Mouse (Mus musculus): Measurements from ENCODE around the gene Ttyh2. TPM values are rescaled to one million over a fixed set of nuclear protein-coding genes. Genes with fewer than 3 reads are reported as not detected.

Ttyh2 gene
- total RNA-seq, 2 experiments from 2014 or later: 15.7 to 17.4 TPM

- DNase-seq: no peak
- intact Hi-C loops (cut with DNase I): no loop called here
- H3K4me3 ChIP-seq: no peak overlapping the region
- H3K27ac ChIP-seq: no peak overlapping the region
- no peak for TF ChIP-seq CTCF (IDR thresholded peaks at IDR 0.05)
Observed at GRCm38 (mm10) chr11:114642184-114642583, 33.0 kb upstream of the Ttyh2 start.

- Histone ChIP-seq H3K4me3 (no peak overlapping the region), H3K27ac (no peak overlapping the region)
- intact Hi-C loops (cut with DNase I): no loop called here
- no peak for TF ChIP-seq CTCF (IDR thresholded peaks at IDR 0.05)
- DNase-seq: no peak
Observed at GRCm38 (mm10) chr11:114642926-114643325, 32.3 kb upstream of the Ttyh2 start.

DNA sequence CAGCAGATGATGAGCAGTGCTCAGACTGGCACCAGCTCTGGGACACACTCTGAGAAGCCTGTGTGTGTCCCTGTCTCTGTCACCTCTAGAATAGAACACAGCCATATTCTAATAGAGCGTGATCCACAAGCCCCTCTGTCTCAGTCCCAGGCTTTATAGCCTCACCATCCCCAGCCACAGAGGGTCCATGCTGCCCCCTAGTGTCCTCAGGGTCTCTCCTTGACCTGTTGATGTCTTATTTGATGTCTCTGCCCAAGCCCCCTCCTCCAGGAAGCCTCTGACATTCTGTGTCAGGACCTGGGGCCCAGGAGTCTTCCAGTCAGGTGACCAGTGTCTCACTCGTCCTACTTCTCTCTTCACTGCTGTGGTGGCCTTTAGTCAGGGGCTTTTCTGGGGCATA is 31.1 kb upstream of the Ttyh2 start:
- no peak overlapping the region for H3K27ac ChIP-seq
- no peak for TF ChIP-seq CTCF (IDR thresholded peaks at IDR 0.05)
- intact Hi-C loops (cut with DNase I): no loop called here
- no peak overlapping the region for H3K4me3 ChIP-seq
- no peak for DNase-seq

DNA sequence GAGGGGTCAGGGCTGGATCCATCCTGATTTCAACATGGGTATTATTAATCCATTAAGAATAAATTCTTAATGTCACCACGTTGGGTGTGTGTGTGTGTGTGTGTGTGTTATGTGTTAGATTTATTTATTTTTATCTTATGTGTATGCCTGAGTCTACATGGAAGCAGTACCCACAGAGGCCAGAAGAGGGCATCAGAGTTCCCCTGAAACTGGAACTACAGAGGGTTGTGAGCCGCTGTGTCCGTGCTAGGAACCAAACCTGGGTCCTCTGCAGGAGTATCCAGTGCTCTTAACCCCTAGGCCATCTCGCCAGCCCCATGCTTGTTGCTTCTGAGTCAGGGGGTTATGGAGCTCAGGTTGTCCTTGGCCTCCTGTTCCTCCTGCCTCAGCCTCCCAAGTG is 25.7 kb upstream of the Ttyh2 start:
- no peak for DNase-seq
- intact Hi-C loops (cut with DNase I): no loop called here
- no peak overlapping the region for H3K27ac ChIP-seq
- peak; percentile 25; the same call in 1 of the 2 replicates for TF ChIP-seq CTCF (IDR thresholded peaks at IDR 0.05)
- H3K4me3 ChIP-seq: no peak overlapping the region

GRCm38 (mm10) chr11:114652531-114652930 is 22.7 kb upstream of the Ttyh2 start:
- TF ChIP-seq CTCF (IDR thresholded peaks at IDR 0.05): no peak
- intact Hi-C loops (cut with DNase I): no loop called here

GRCm38 (mm10) chr11:114653664-114654063 is 21.6 kb upstream of the Ttyh2 start:
- Histone ChIP-seq H3K27ac (no peak overlapping the region), H3K4me3 (no peak overlapping the region)
- no peak for TF ChIP-seq CTCF (IDR thresholded peaks at IDR 0.05)
- DNase-seq: no peak
- intact Hi-C loops (cut with DNase I): no loop called here

More at GRCm38 (mm10) chr11:114652531-114652930, 22.7 kb upstream of the Ttyh2 start:
- no peak overlapping the region for H3K4me3 ChIP-seq
- no peak overlapping the region for H3K27ac ChIP-seq
- DNase-seq: no peak

DNA sequence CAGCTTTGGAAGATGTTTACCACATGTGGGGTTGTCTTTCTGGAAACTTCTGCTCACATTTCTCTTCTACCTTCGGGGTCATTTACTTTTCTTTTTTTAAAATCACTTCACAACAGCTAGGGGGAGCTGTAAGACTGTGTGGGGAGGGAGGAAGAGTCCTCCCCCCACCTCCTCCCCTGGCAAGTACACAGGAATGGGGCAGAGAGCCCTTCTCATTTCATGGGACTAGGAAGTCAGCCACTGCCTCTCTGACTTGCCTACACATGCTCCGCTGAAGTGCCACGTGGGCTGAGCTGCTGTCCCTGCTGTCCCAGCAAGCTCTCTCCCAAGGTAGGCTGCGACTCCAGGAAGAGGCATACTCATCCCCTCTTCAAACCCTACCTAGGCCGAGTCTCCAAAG is 20.7 kb upstream of the Ttyh2 start:
- H3K4me3 ChIP-seq: peak overlapping the region; percentile 58
- intact Hi-C loops (cut with DNase I): no loop called here
- peak; percentile 73 for TF ChIP-seq CTCF (IDR thresholded peaks at IDR 0.05)
- DNase-seq: peak; percentile 85
- peak overlapping the region; percentile 86 for H3K27ac ChIP-seq

DNA sequence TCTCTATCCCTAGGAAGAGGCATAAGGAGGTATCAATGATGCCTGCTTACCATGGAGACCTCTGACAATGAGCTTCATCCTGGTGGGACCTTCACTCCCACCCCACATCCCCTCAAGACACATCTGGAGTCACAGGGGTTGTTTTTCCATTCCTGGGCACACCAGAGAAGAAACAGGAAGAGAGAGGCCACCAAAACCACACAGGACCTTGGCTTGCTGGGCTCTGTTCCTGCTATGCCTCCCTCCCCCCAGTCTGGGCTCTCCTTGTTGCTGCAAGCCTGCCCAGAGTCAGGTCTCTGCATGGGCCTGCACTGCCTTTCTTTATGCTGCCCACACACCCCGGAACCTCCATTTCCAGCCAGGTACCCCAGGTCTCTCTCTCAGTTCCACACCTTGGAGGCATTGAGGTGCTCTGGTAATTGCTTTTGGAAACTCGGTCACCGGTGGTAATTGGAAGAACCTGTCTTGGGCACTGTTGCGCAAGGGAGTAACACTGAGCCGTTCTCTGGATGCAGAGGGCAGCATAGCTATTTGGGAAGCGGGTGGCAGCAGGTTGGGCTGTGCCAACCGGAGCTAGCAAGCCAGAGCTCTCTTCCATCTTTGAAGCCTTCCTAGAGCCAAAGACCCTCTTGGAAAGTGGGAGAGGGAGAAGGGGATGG is 19.8 kb upstream of the Ttyh2 start:
- intact Hi-C loops (cut with DNase I): no loop called here
- Histone ChIP-seq H3K4me3 (peak overlapping the region; percentile 58), H3K27ac (peak overlapping the region; percentile 86)
- DNase-seq: peak; percentile 81
- TF ChIP-seq CTCF (IDR thresholded peaks at IDR 0.05): no peak

DNA sequence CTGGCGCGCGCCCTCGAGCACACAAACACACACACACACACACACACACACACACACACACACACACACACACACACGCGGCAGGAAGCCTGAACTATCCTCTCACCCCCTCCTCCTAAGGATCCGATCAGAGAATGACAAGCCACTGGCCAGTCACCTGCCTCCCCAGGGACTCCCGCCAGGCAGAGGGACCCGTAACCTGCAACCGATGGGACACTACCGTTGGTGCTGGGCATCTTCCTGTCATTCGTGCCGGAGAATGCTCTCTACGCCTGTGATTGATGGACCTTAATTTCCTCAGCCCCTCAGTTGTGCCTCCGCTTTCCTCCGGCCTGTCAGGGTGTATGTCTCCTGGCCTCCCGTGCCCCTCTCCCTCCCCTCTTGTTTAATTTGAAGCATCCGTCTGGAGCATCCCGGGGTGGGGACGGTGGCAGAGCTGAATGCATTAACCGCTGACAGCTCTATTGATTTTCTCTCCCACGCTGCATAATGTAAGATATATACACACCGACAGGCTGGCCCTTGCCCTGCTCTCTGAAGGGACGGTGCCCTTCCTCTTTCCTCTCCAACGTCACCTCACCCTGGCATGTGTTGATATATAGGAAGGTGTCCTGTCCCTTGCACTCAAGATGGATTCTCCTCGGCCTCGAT is 18.1 kb upstream of the Ttyh2 start:
- no peak overlapping the region for H3K4me3 ChIP-seq
- no peak for DNase-seq
- H3K27ac ChIP-seq: no peak overlapping the region
- intact Hi-C loops (cut with DNase I): no loop called here
- TF ChIP-seq CTCF (IDR thresholded peaks at IDR 0.05): no peak

DNA sequence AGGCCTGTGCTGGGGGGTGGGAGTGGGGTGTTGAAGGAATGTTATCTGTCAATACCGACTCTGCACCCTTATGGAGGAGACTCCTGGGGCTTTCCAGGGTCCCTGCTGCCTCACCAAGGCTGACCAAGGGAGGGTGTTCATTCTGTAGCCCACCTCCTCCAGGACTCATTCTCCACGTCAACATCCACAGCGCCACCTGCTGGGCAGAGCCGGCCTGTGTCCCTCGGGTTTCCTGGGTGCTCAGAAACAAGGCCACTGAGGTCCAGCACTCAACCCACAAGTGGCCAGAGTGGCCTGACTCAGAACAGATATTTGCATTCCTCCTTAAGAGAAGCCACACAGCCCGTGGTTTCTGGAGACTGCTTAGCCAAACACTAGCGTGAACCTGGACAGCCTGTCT is 17.5 kb upstream of the Ttyh2 start:
- H3K27ac ChIP-seq: no peak overlapping the region
- DNase-seq: peak; percentile 76
- H3K4me3 ChIP-seq: no peak overlapping the region
- peak; percentile 73 for TF ChIP-seq CTCF (IDR thresholded peaks at IDR 0.05)
- intact Hi-C loops (cut with DNase I): no loop called here

DNA sequence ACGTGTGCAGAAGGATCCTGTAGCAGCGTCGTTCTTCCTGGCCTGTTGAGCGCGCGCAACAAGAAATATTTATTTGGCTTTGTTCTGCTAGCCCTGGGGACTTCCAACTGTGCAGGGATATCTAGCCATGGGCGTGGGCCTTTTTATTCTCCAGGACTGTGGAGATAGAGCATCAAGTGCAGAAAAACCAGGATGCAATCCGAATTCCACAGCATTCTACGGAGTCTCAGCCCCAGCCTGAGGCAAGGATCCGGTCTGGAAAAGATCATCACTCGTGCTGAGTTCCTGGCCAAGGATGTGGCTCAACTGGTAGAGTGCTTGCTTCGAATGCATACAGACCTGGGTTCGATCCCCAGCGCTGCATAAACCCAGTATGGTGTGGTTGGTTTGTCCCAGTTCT is 13.1 kb upstream of the Ttyh2 start:
- DNase-seq: no peak
- H3K27ac ChIP-seq: no peak overlapping the region
- no peak overlapping the region for H3K4me3 ChIP-seq
- no peak for TF ChIP-seq CTCF (IDR thresholded peaks at IDR 0.05)
- intact Hi-C loops (cut with DNase I): no loop called here

DNA sequence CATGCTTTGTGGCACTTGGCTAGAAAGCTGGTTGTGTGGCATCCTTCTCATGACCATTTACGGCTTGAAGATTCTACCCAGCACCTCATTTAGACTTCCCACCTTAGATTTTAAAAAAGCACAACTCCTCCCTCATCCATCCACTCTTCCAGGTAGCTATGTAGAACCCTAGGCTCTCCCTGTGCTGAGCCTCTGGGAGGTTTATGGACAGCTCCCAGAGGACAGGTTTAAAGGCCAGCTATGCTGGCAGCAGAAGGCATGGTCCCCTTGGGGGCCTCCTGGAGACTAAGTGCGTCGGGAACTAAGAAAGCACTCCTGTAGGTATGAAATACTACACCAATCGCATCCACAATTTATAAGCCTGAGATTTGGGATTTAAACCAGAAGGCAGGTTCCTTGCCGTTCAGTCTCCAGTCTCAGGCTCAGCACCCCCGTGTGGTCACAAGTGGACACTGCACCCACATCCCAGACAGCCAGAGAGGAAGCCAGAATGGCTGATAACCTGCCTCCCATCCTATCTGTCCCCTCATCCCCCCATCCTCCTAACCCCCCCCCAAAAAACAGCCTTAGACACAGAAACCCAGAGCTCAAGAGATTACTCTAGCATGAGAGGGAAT is 12.4 kb upstream of the Ttyh2 start:
- Histone ChIP-seq H3K4me3 (no peak overlapping the region), H3K27ac (no peak overlapping the region)
- intact Hi-C loops (cut with DNase I): no loop called here
- peak; percentile 72 for DNase-seq
- peak; percentile 89 for TF ChIP-seq CTCF (IDR thresholded peaks at IDR 0.05)

DNA sequence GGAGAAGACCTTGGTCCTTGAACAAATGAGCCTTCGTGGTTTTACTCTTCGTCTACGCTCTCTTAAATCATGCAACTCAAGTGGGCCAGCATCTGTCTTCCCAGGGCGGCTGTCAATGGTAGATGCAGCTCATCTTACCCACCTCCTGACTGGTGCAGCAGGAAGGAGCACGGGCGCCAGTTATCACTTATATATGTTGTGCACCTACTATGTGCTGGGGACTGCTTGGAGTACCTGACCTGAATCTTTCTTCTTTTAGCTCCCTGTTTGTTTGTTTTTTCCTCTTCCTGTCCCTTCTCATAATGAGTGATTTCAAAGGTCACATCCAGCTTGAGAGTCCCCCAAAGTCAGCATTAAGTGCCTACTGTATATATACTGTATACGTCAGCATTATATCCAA is 11.1 kb upstream of the Ttyh2 start:
- Histone ChIP-seq H3K4me3 (no peak overlapping the region), H3K27ac (no peak overlapping the region)
- no peak for DNase-seq
- intact Hi-C loops (cut with DNase I): no loop called here
- TF ChIP-seq CTCF (IDR thresholded peaks at IDR 0.05): no peak

All from gastrocnemius, adult 2 months (tissue).